Mouse (Mus musculus): ENCODE data around the gene Ahdc1.

DNA sequence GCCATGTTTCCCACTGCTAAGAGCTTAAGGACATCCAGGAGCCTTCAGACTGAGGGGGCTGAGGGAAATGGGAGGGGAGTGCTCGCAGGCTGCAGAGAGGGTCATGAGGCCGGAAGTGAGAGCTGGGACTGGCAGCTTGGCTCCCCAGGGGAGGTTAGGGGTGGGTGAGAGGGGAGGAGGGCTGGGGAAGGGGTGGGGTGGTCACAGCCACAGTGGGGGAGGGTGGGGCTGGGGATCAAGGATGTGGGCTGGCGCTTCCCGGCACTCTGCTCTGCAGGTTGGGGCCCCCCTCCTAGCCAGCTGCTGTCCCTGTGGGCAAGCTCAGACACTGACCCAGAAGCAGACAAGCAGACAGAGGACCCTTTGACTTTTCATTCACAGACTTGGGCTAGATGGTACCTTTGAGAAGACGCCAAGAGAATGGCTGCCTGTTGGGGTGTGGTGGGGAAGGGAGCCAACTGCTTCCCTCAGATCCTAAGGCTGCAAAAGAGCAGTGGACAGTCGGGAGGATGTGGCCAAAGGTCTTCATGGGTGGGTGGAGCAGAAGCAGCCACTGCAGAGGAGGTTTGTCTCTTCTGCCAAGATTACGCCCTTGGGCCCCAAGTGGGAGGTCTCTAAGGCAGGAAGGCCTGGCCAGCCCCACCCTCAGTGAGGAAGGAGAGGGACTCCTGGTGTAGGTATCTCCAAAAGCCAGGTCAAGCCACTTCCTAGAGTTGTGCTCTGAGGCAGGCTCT is 46.5 kb downstream of the Ahdc1 start:
- no peak for TF ChIP-seq MAFK (IDR thresholded peaks at IDR 0.05; ENCODE audit: borderline replicate concordance, low read depth, low read length)
- no peak for TF ChIP-seq E2F4 (IDR thresholded peaks at IDR 0.05; ENCODE audit: borderline replicate concordance, low read depth, low read length)
- no peak for TF ChIP-seq CTCF (IDR thresholded peaks at IDR 0.05 in 2 of 3, conservative IDR thresholded peaks at IDR 0.05 in 1 of 3; ENCODE audit: control insufficient read depth in 1 of 3, insufficient read depth in 1 of 3, low read depth in 2 of 3, low read length in 3 of 3, poor library complexity in 1 of 3, severe bottlenecking in 1 of 3)
- no peak; a peak in 1 of 4 replicates for TF ChIP-seq POLR2A (IDR thresholded peaks at IDR 0.05; ENCODE audit: control insufficient read depth in 1 of 2, insufficient read depth in 1 of 2, low read depth in 1 of 2, low read length in 2 of 2, poor library complexity in 1 of 2)
- TF ChIP-seq ZC3H11A (IDR thresholded peaks at IDR 0.05; ENCODE audit: low read depth, low read length), result no peak
- no peak for TF ChIP-seq UBTF (IDR thresholded peaks at IDR 0.05; ENCODE audit: borderline replicate concordance, insufficient read depth, low read depth, low read length)

All from MEL (cell line).